Mouse (Mus musculus): ENCODE measurements around the gene Lonp1. TPM values are rescaled to one million over a fixed set of nuclear protein-coding genes. Genes with fewer than 3 reads are reported as not detected.

The Lonp1 gene
- polyA plus RNA-seq, 1 experiment: 74.5 TPM

DNA sequence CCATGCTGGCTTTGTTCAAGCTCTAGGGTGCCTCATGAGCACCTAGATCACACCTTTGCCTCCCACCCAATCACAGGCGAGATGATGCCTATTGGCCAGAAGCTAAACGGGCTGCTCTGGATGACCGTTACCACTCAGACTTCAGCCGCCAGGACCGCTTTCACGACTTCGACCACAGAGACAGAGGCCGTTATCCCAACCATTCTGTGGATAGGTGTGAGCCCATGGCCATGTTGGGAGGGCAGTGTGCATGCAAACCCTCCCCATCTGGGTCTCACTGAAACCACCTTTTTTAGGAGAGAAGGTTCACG is 22.7 kb downstream of the Lonp1 start:
- no peak for DNase-seq
- H3K36me3 ChIP-seq (ENCODE audit: control insufficient read depth, insufficient read depth, low read length): peaks cover 75% of the 10 kb centered on the region

GRCm38 (mm10) chr17:56603186-56604069 is 23.3 kb downstream of the Lonp1 start:
- peaks cover 75% of the 10 kb centered on the region for H3K36me3 ChIP-seq (ENCODE audit: control insufficient read depth, insufficient read depth, low read length)
- TF ChIP-seq POLR2A (IDR thresholded peaks at IDR 0.05; ENCODE audit: control insufficient read depth, extremely low read depth, insufficient read depth, low read length, poor library complexity) (no peak), CTCF (IDR thresholded peaks at IDR 0.05; ENCODE audit: borderline replicate concordance, control insufficient read depth, extremely low read depth, insufficient read depth, low read length, poor library complexity) (no peak)
- peaks cover 1% of the 10 kb centered on the region for H3K4me1 ChIP-seq (replicated peaks; ENCODE audit: control insufficient read depth, insufficient read depth, low read length)
- 99% methylated on average over 28 of the region's 28 CpGs for WGBS
- H3K4me3 ChIP-seq (ENCODE audit: control insufficient read depth, insufficient read depth, low read length): no peak overlapping the region
- H3K27me3 ChIP-seq (ENCODE audit: control insufficient read depth, insufficient read depth, low read length): no peaks in the 10 kb centered on the region
- no peak for DNase-seq
- no peak overlapping the region for H3K27ac ChIP-seq (ENCODE audit: control insufficient read depth, insufficient read depth, low read length)

More for the DNA sequence above, 22.7 kb downstream of the Lonp1 start:
- peaks cover 7% of the 10 kb centered on the region for H3K4me1 ChIP-seq (replicated peaks; ENCODE audit: control insufficient read depth, insufficient read depth, low read length)
- TF ChIP-seq CTCF (IDR thresholded peaks at IDR 0.05; ENCODE audit: borderline replicate concordance, control insufficient read depth, extremely low read depth, insufficient read depth, low read length, poor library complexity) (no peak), POLR2A (IDR thresholded peaks at IDR 0.05; ENCODE audit: control insufficient read depth, extremely low read depth, insufficient read depth, low read length, poor library complexity) (no peak)
- 95% methylated on average over 9 of the region's 9 CpGs for WGBS
- no peaks in the 10 kb centered on the region for H3K27me3 ChIP-seq (ENCODE audit: control insufficient read depth, insufficient read depth, low read length)
- no peak overlapping the region for H3K27ac ChIP-seq (ENCODE audit: control insufficient read depth, insufficient read depth, low read length)
- H3K4me3 ChIP-seq (ENCODE audit: control insufficient read depth, insufficient read depth, low read length): no peak overlapping the region

- H3K27me3 ChIP-seq (ENCODE audit: control insufficient read depth, insufficient read depth, low read length): no peaks in the 10 kb centered on the region
- WGBS: 94% methylated on average over 8 of the region's 8 CpGs
- no peak overlapping the region for H3K27ac ChIP-seq (ENCODE audit: control insufficient read depth, insufficient read depth, low read length)
- no peak overlapping the region for H3K4me3 ChIP-seq (ENCODE audit: control insufficient read depth, insufficient read depth, low read length)
- peaks cover 85% of the 10 kb centered on the region for H3K36me3 ChIP-seq (ENCODE audit: control insufficient read depth, insufficient read depth, low read length)
- no peak for DNase-seq
- H3K4me1 ChIP-seq (replicated peaks; ENCODE audit: control insufficient read depth, insufficient read depth, low read length): no peaks in the 10 kb centered on the region
- TF ChIP-seq POLR2A (IDR thresholded peaks at IDR 0.05; ENCODE audit: control insufficient read depth, extremely low read depth, insufficient read depth, low read length, poor library complexity): no peak
- TF ChIP-seq CTCF (IDR thresholded peaks at IDR 0.05; ENCODE audit: borderline replicate concordance, control insufficient read depth, extremely low read depth, insufficient read depth, low read length, poor library complexity): no peak
These were observed 33.0 kb downstream of the Lonp1 start for GRCm38 (mm10) chr17:56593527-56594271.

- TF ChIP-seq POLR2A (IDR thresholded peaks at IDR 0.05; ENCODE audit: control insufficient read depth, extremely low read depth, insufficient read depth, low read length, poor library complexity) (no peak), CTCF (IDR thresholded peaks at IDR 0.05; ENCODE audit: borderline replicate concordance, control insufficient read depth, extremely low read depth, insufficient read depth, low read length, poor library complexity) (no peak)
- H3K36me3 ChIP-seq (ENCODE audit: control insufficient read depth, insufficient read depth, low read length): peaks cover 85% of the 10 kb centered on the region
- H3K4me3 ChIP-seq (ENCODE audit: control insufficient read depth, insufficient read depth, low read length): no peak overlapping the region
- no peak for DNase-seq
- 0 out of 2 replicates have a peak, but pooled peaks cover 2% of the 10 kb centered on the region for H3K4me1 ChIP-seq (replicated peaks; ENCODE audit: control insufficient read depth, insufficient read depth, low read length)
- no peaks in the 10 kb centered on the region for H3K27me3 ChIP-seq (ENCODE audit: control insufficient read depth, insufficient read depth, low read length)
- H3K27ac ChIP-seq (ENCODE audit: control insufficient read depth, insufficient read depth, low read length): no peak overlapping the region
These were observed 34.1 kb downstream of the Lonp1 start for GRCm38 (mm10) chr17:56592553-56592952.

- DNase-seq: no peak
- Histone ChIP-seq H3K4me1 (replicated peaks; ENCODE audit: control insufficient read depth, insufficient read depth, low read length) (peaks cover 9% of the 10 kb centered on the region), H3K27ac (ENCODE audit: control insufficient read depth, insufficient read depth, low read length) (no peak overlapping the region), H3K36me3 (ENCODE audit: control insufficient read depth, insufficient read depth, low read length) (peaks cover 53% of the 10 kb centered on the region), H3K27me3 (ENCODE audit: control insufficient read depth, insufficient read depth, low read length) (no peaks in the 10 kb centered on the region), H3K4me3 (ENCODE audit: control insufficient read depth, insufficient read depth, low read length) (no peak overlapping the region)
- no peak for TF ChIP-seq CTCF (IDR thresholded peaks at IDR 0.05; ENCODE audit: borderline replicate concordance, control insufficient read depth, extremely low read depth, insufficient read depth, low read length, poor library complexity)
- no peak for TF ChIP-seq POLR2A (IDR thresholded peaks at IDR 0.05; ENCODE audit: control insufficient read depth, extremely low read depth, insufficient read depth, low read length, poor library complexity)
- WGBS: 98% methylated on average over 4 of the region's 4 CpGs
These were observed 37.8 kb downstream of the Lonp1 start for GRCm38 (mm10) chr17:56588921-56589320.

DNA sequence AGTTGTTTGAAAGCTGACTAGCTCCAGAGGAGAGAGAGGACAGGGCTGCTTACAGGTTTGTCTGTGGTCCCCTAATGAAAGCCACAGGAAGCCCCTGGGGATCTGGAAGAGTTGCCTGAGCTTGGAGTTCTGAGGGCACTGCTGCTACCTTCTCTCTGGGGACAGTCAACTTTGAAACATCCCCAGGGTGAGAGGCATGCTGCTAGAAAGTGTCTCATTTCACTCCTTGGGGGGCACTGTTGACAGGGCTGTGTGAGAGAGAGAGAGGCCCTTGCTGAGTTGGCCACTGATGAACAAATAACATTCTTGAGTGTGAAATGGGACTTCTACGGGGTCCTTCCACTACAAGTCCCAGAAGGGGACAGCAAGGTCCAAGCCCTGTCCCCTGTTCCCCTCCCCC is 38.9 kb downstream of the Lonp1 start:
- H3K27me3 ChIP-seq (ENCODE audit: control insufficient read depth, insufficient read depth, low read length): no peaks in the 10 kb centered on the region
- H3K4me1 ChIP-seq (replicated peaks; ENCODE audit: control insufficient read depth, insufficient read depth, low read length): peaks cover 18% of the 10 kb centered on the region
- no peak overlapping the region for H3K4me3 ChIP-seq (ENCODE audit: control insufficient read depth, insufficient read depth, low read length)
- peaks cover 41% of the 10 kb centered on the region for H3K36me3 ChIP-seq (ENCODE audit: control insufficient read depth, insufficient read depth, low read length)
- no peak for DNase-seq
- TF ChIP-seq POLR2A (IDR thresholded peaks at IDR 0.05; ENCODE audit: control insufficient read depth, extremely low read depth, insufficient read depth, low read length, poor library complexity) (no peak), CTCF (IDR thresholded peaks at IDR 0.05; ENCODE audit: borderline replicate concordance, control insufficient read depth, extremely low read depth, insufficient read depth, low read length, poor library complexity) (no peak)
- H3K27ac ChIP-seq (ENCODE audit: control insufficient read depth, insufficient read depth, low read length): no peak overlapping the region
- 93% methylated on average over 1 of the region's 1 CpGs for WGBS
